Mouse (Mus musculus) lung, postnatal 0 days (tissue): ENCODE data around the gene Hip1. TPM values are rescaled to one million over a fixed set of nuclear protein-coding genes. Genes with fewer than 3 reads are reported as not detected.

Source experiments
- ATAC-seq: fragments of 200-750 bp; cut with Nextera tagmentation; 2 replicates; pipeline ENCODE4 v1.8.0; 2017; ENCODE audit warnings: moderate library complexity
- DNase-seq: peaks from one replicate; pipeline ENCODE4 v3.0.0-alpha.2; 2016; ENCODE audit warnings: low spot score
- H3K27ac ChIP-seq: fragments of 300-500 bp; sonication (generic); 2 replicates; pipeline ENCODE4 v1.5.1; 2014; ENCODE audit warnings: antibody characterized with exemption, mild to moderate bottlenecking, low read length, mixed read lengths
- H3K27me3 ChIP-seq: fragments of 300-500 bp; sonication (generic); replicated peaks from 2 replicates; pipeline ENCODE4 v1.6.1; 2014; ENCODE audit warnings: low read length, mixed read lengths; ENCODE audit not compliant: insufficient read depth
- H3K36me3 ChIP-seq: fragments of 300-500 bp; sonication (generic); 2 replicates; pipeline ENCODE4 v1.6.1; 2014; ENCODE audit warnings: low read length, mixed read lengths; ENCODE audit not compliant: insufficient read depth
- H3K4me1 ChIP-seq: fragments of 300-500 bp; sonication (generic); 2 replicates; pipeline ENCODE4 v1.6.1; 2014; ENCODE audit warnings: antibody characterized with exemption, low read depth, low read length, mixed read lengths; ENCODE audit not compliant: insufficient read depth
- H3K4me2 ChIP-seq: fragments of 300-500 bp; sonication (generic); replicated peaks from 2 replicates; pipeline ENCODE4 v1.6.1; 2014; ENCODE audit warnings: low read depth, mild to moderate bottlenecking, low read length, moderate library complexity, mixed read lengths
- H3K4me3 ChIP-seq: fragments of 300-500 bp; sonication (generic); 2 replicates; pipeline ENCODE4 v1.5.1; 2014; ENCODE audit warnings: low read depth, low read length
- H3K9ac ChIP-seq: fragments of 300-500 bp; sonication (generic); replicated peaks from 2 replicates; pipeline ENCODE4 v1.6.1; 2014; ENCODE audit warnings: low read depth, mild to moderate bottlenecking
- H3K9me3 ChIP-seq: fragments of 300-500 bp; sonication (generic); 2 replicates; pipeline ENCODE4 v1.6.1; 2016; ENCODE audit warnings: low read length, mixed read lengths
- CTCF ChIP-seq: IDR thresholded peaks from 2 replicates; pipeline ENCODE4 v1.5.1; 2016; ENCODE audit warnings: antibody characterized with exemption, mild to moderate bottlenecking
- EP300 ChIP-seq: IDR thresholded peaks from 2 replicates; pipeline ENCODE4 v1.6.1; 2016; ENCODE audit warnings: antibody characterized with exemption, mild to moderate bottlenecking, control low read depth
- WGBS: fragments of 180-500 bp; shearing (Covaris S2); extraction: QIAGEN DNeasy Blood & Tissue Kit; methylation state at CpG from one replicate; pipeline ENCODE4 v1.1.7; 2014; 5-methylcytosine and 5-hydroxymethylcytosine counted together
- polyA plus RNA-seq: library from polyadenylated mRNA; unstranded; fragments of >200 nt; fragmentation: Nextera tagmentation; extraction: Ambion mirVana; gene quantifications from 2 replicates; pipeline ENCODE4 v1.2.1, GENCODE M21; 2015

Gene Hip1
- polyA plus RNA-seq, 1 experiment from 2014 or later = 17.7 TPM

- ATAC-seq (no peak), DNase-seq (no peak)
These were observed 12.1 kb upstream of the Hip1 start for GRCm38 (mm10) chr5:135557051-135557450.

GRCm38 (mm10) chr5:135556259-135556658, 11.3 kb upstream of the Hip1 start:
- Histone ChIP-seq H3K27ac (no peak overlapping the region), H3K36me3 (no peaks in the 10 kb centered on the region), H3K9me3 (no peaks in the 10 kb centered on the region), H3K27me3 (no peaks in the 10 kb centered on the region), H3K4me2 (no peak overlapping the region), H3K4me3 (no peak overlapping the region), H3K9ac (no peak overlapping the region), H3K4me1 (no peaks in the 10 kb centered on the region)
- no peak for TF ChIP-seq CTCF
- TF ChIP-seq EP300 = no peak
- no peak for ATAC-seq
- no peak for DNase-seq
- 85% methylated on average over 3 of the region's 4 CpGs for WGBS

More at GRCm38 (mm10) chr5:135557051-135557450, 12.1 kb upstream of the Hip1 start:
- Histone ChIP-seq H3K4me2 (no peak overlapping the region), H3K27me3 (no peaks in the 10 kb centered on the region), H3K4me3 (no peak overlapping the region), H3K9me3 (no peaks in the 10 kb centered on the region), H3K4me1 (no peaks in the 10 kb centered on the region), H3K27ac (no peak overlapping the region), H3K9ac (no peak overlapping the region), H3K36me3 (no peaks in the 10 kb centered on the region)
- WGBS = 39% methylated on average over 4 of the region's 4 CpGs
- TF ChIP-seq CTCF = no peak
- no peak for TF ChIP-seq EP300

GRCm38 (mm10) chr5:135551591-135551990, 6.7 kb upstream of the Hip1 start:
- WGBS = 58% methylated on average over 3 of the region's 3 CpGs
- H3K9ac ChIP-seq = no peak overlapping the region
- ATAC-seq = no peak

GRCm38 (mm10) chr5:135550910-135551309, 6.0 kb upstream of the Hip1 start:
- 29% methylated on average over 3 of the region's 3 CpGs for WGBS
- Histone ChIP-seq H3K4me2 (no peak overlapping the region), H3K4me3 (no peak overlapping the region), H3K27ac (no peak overlapping the region), H3K4me1 (no peaks in the 10 kb centered on the region), H3K9me3 (no peaks in the 10 kb centered on the region), H3K36me3 (no peaks in the 10 kb centered on the region), H3K9ac (no peak overlapping the region), H3K27me3 (no peaks in the 10 kb centered on the region)
- DNase-seq (no peak), ATAC-seq (no peak)
- TF ChIP-seq CTCF = peak; percentile 48
- no peak for TF ChIP-seq EP300

More at GRCm38 (mm10) chr5:135551591-135551990, 6.7 kb upstream of the Hip1 start:
- Histone ChIP-seq H3K4me3 (no peak overlapping the region), H3K36me3 (no peaks in the 10 kb centered on the region), H3K27me3 (no peaks in the 10 kb centered on the region), H3K4me2 (no peak overlapping the region), H3K4me1 (no peaks in the 10 kb centered on the region), H3K9me3 (no peaks in the 10 kb centered on the region), H3K27ac (no peak overlapping the region)
- no peak for TF ChIP-seq EP300
- TF ChIP-seq CTCF = no peak
- no peak for DNase-seq

- Histone ChIP-seq H3K36me3 (no peaks in the 10 kb centered on the region), H3K4me1 (no peaks in the 10 kb centered on the region), H3K4me3 (no peak overlapping the region), H3K9ac (no peak overlapping the region), H3K4me2 (no peak overlapping the region), H3K27ac (no peak overlapping the region), H3K9me3 (no peaks in the 10 kb centered on the region), H3K27me3 (no peaks in the 10 kb centered on the region)
- no peak for DNase-seq
- no peak for ATAC-seq
- 73% methylated on average over 2 of the region's 2 CpGs for WGBS
- TF ChIP-seq EP300 (no peak), CTCF (no peak)
These were observed 3.1 kb upstream of the Hip1 start for GRCm38 (mm10) chr5:135547990-135548389.

- H3K27me3 ChIP-seq = no peaks in the 10 kb centered on the region
- peak overlapping the region; percentile 35 for H3K9ac ChIP-seq
- H3K36me3 ChIP-seq = no peaks in the 10 kb centered on the region
- H3K9me3 ChIP-seq = no peaks in the 10 kb centered on the region
- 4% methylated on average over 15 of the region's 15 CpGs for WGBS
- H3K27ac ChIP-seq = peak overlapping the region; percentile 28
- TF ChIP-seq CTCF (no peak), EP300 (no peak)
- peak overlapping the region; percentile 68 for H3K4me3 ChIP-seq
- DNase-seq (peak; percentile 36), ATAC-seq (no peak)
- no peaks in the 10 kb centered on the region for H3K4me1 ChIP-seq
- H3K4me2 ChIP-seq = peak overlapping the region; percentile 74
These were observed 825 bp downstream of the Hip1 start for GRCm38 (mm10) chr5:135544032-135544558.

- TF ChIP-seq EP300 (no peak), CTCF (no peak; the same call in 1 of the 2 replicates)
- Histone ChIP-seq H3K9ac (no peak overlapping the region), H3K27me3 (no peaks in the 10 kb centered on the region), H3K4me3 (no peak overlapping the region), H3K4me2 (no peak overlapping the region), H3K27ac (no peak overlapping the region), H3K36me3 (no peaks in the 10 kb centered on the region), H3K4me1 (peaks cover 10% of the 10 kb centered on the region; the same call in 1 of the 2 replicates), H3K9me3 (no peaks in the 10 kb centered on the region)
- DNase-seq = no peak
- ATAC-seq = no peak
- 66% methylated on average over 10 of the region's 10 CpGs for WGBS
These were observed 7.1 kb downstream of the Hip1 start for GRCm38 (mm10) chr5:135537794-135538214.
